Mouse (Mus musculus) brain, embryonic 14.5 days (tissue): ENCODE data around the gene Cryzl1.
A peak's percentile ranks its signal among the peaks of the same experiment; 100 is the strongest.

Experiments used
- CTCF ChIP-seq: fragments of 200-500 bp; IDR thresholded peaks from 2 replicates; pipeline ENCODE4 v1.5.1; 2012; ENCODE audit warnings: inconsistent platforms, mild to moderate bottlenecking, moderate library complexity, borderline replicate concordance; ENCODE audit not compliant: insufficient read depth, insufficient read length; ENCODE audit errors: extremely low read depth
- POLR2A ChIP-seq: fragments of 200-500 bp; IDR thresholded peaks from 2 replicates; pipeline ENCODE4 v1.6.1; 2012; ENCODE audit warnings: mild to moderate bottlenecking, inconsistent platforms, borderline replicate concordance; ENCODE audit not compliant: poor library complexity, insufficient read depth, insufficient read length, severe bottlenecking; ENCODE audit errors: extremely low read depth

GRCm38 (mm10) chr16:91647461-91648219, 81.1 kb downstream of the Cryzl1 start, which contains the start of gene Son:
- TF ChIP-seq CTCF (no peak), POLR2A (peak; percentile 80; the same call in 1 of the 2 replicates)
